Mouse (Mus musculus) embryonic facial prominence, embryonic 15.5 days (tissue): ENCODE measurements around the gene Tmem129. TPM values are rescaled to one million over a fixed set of nuclear protein-coding genes. Genes with fewer than 3 reads are reported as not detected.
A peak's percentile ranks its signal among the peaks of the same experiment; 100 is the strongest.

Experiments used
- ATAC-seq: fragments of 200-750 bp; cut with Nextera tagmentation; 2 replicates; pipeline ENCODE4 v1.8.0; 2017; ENCODE audit warnings: low read depth, moderate TSS enrichment; ENCODE audit not compliant: insufficient number of reproducible peaks, low FRiP score, low TSS enrichment
- H3K27ac ChIP-seq: fragments of 300-500 bp; sonication (generic); replicated peaks from 2 replicates; pipeline ENCODE4 v1.5.1; 2015; ENCODE audit warnings: mild to moderate bottlenecking, inconsistent platforms
- H3K27me3 ChIP-seq: fragments of 300-500 bp; sonication (generic); 2 replicates; pipeline ENCODE4 v1.6.1; 2015; ENCODE audit warnings: inconsistent platforms
- H3K36me3 ChIP-seq: fragments of 300-500 bp; sonication (generic); 2 replicates; pipeline ENCODE4 v1.6.1; 2015; ENCODE audit warnings: mild to moderate bottlenecking, inconsistent platforms
- H3K4me1 ChIP-seq: fragments of 300-500 bp; sonication (generic); 2 replicates; pipeline ENCODE4 v1.6.1; 2015; ENCODE audit warnings: inconsistent platforms
- H3K4me2 ChIP-seq: fragments of 300-500 bp; sonication (generic); replicated peaks from 2 replicates; pipeline ENCODE4 v1.6.1; 2015; ENCODE audit warnings: mild to moderate bottlenecking, inconsistent platforms
- H3K4me3 ChIP-seq: fragments of 300-500 bp; sonication (generic); replicated peaks from 2 replicates; pipeline ENCODE4 v1.5.1; 2015; ENCODE audit warnings: mild to moderate bottlenecking, inconsistent platforms
- H3K9ac ChIP-seq: fragments of 300-500 bp; sonication (generic); 2 replicates; pipeline ENCODE4 v1.6.1; 2015; ENCODE audit warnings: inconsistent platforms
- H3K9me3 ChIP-seq: fragments of 300-500 bp; sonication (generic); replicated peaks from 2 replicates; pipeline ENCODE4 v1.6.1; 2016; ENCODE audit warnings: inconsistent platforms
- WGBS: fragments of 180-500 bp; shearing (Covaris S2); methylation state at CpG from one replicate; pipeline ENCODE4 v1.1.7; 2015; 5-methylcytosine and 5-hydroxymethylcytosine counted together
- polyA plus RNA-seq: library from polyadenylated mRNA; unstranded; fragments of >200 nt; fragmentation: Nextera tagmentation; extraction: Ambion mirVana; gene quantifications from 2 replicates; pipeline ENCODE4 v1.2.1, GENCODE M21; 2015

Gene Tmem129
- polyA plus RNA-seq, 1 experiment from 2014 or later: 45.1 TPM

DNA sequence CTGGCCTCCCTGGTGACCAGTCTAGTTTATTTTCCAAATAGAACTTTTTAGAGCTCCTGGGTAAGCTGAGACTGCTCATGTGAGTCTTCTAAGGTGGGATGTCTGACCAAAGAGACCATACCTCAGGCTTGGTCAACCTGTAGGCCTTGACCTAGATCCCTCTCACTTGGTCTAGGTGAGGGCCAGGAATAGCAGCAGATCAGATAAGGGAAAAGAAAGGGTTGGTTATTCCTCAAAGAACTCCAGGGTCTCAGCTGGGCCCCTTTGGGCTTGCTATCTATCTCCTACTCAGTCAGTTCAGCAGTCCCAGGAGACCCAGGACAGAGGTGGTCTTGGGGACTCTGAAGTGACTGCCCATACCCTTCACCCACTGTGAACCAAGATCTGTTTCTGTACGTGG is 39.3 kb upstream of the Tmem129 start:
- H3K9me3 ChIP-seq: no peaks in the 10 kb centered on the region
- no peak overlapping the region for H3K4me3 ChIP-seq
- no peak overlapping the region for H3K9ac ChIP-seq
- H3K27ac ChIP-seq: peak overlapping the region; percentile 82
- WGBS: 81% methylated on average over 1 of the region's 1 CpGs
- H3K4me2 ChIP-seq: no peak overlapping the region
- peaks cover 76% of the 10 kb centered on the region for H3K4me1 ChIP-seq
- H3K27me3 ChIP-seq: 0 out of 2 replicates have a peak, but pooled peaks cover 3% of the 10 kb centered on the region
- ATAC-seq: no peak
- H3K36me3 ChIP-seq: no peaks in the 10 kb centered on the region

DNA sequence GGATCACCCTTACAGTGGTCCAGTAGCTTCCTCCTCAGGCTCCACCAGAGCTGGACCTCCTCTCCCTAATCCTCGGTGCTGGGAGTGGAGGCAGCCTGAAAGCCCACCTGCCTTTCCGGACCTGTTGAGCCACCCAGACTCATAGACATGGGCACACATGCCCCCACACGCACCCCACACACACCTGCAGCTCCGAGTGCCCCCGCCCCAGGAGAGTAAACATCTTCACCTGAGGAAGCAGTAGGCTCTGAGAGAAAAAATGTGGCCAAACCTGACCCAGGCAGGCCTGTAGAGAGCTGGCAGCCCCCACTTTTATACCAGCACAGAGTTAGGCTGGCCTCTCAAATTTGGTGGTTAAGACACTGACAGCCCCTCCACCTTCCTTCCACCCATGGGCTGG is 38.2 kb upstream of the Tmem129 start:
- 0 out of 2 replicates have a peak, but pooled peaks cover 3% of the 10 kb centered on the region for H3K27me3 ChIP-seq

DNA sequence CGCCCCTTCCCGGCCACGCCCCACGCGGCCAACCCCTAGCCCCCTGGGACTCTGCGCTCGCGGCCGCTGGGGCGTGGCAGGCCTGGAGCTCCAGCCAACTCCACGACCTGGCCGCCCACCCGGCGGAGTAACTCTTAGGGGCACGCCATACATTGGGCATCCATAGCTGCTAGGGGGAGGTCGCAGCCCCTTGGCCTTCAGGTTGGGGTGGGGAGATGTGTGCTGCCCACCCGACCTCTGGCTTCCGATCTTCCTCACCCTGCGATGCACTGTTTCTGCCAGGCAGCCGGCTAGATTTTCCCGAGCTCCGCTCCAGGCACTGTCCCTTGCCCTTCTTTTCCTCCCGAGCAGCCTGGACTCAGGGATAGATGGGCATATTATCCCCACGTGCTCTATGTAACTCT is 37.5 kb upstream of the Tmem129 start:
- H3K36me3 ChIP-seq: no peaks in the 10 kb centered on the region
- peak; percentile 13; the same call in 1 of the 2 replicates for ATAC-seq
- 0 out of 2 replicates have a peak, but pooled peaks cover 3% of the 10 kb centered on the region for H3K27me3 ChIP-seq
- peak overlapping the region; percentile 39 for H3K9ac ChIP-seq
- peak overlapping the region; percentile 50 for H3K4me3 ChIP-seq
- 4% methylated on average over 24 of the region's 24 CpGs for WGBS
- H3K4me2 ChIP-seq: peak overlapping the region; percentile 88
- H3K27ac ChIP-seq: peak overlapping the region; percentile 82
- H3K4me1 ChIP-seq: peaks cover 82% of the 10 kb centered on the region
- no peaks in the 10 kb centered on the region for H3K9me3 ChIP-seq

More for the DNA sequence above, 38.2 kb upstream of the Tmem129 start:
- Histone ChIP-seq H3K36me3 (no peaks in the 10 kb centered on the region), H3K27ac (peak overlapping the region; percentile 82), H3K4me2 (no peak overlapping the region), H3K9me3 (no peaks in the 10 kb centered on the region), H3K4me3 (no peak overlapping the region), H3K4me1 (peaks cover 85% of the 10 kb centered on the region), H3K9ac (no peak overlapping the region)
- WGBS: 50% methylated on average over 5 of the region's 5 CpGs
- no peak for ATAC-seq

DNA sequence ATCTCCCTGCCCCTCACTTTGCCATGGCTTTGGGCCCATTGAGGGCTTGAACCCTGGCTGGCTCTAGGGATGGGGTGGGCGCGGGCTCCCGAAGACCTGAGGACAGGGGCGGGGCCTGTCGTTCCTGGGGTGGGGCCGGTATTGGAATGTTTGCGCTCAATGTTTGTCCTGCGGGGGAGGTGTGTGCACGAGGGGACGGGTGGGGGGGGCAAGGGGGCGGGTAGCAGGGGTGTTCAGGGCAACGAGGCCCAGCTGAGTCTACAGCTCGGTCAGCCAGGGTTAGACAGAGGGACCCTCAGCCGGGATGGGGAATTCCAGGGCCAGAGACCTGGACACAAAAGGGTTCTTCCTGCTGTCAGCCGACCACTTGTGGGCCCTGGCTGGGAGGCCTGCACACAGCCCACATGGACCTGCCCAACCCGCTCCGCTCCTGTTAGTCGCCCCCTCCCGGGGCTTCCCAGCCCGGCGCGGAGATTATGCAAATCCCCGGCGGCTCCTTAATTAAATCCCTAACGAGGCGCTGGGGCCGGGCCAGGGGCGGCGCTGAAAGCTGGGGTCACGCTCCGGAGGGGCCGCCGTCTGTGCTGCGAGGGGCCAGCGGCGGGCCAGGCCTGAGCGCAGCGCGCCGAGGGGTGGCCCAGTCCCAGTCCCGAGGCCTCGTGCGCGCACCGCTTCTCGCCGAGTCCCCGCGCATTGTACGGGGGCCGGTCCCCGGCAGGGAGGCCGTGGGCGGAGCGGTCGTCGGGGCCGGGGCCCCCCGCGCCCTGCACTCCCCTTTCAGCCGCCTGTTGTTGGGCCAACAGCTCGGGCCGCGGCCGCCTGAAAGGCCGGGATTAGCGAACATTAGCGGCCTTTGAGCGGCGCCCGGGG is 36.9 kb upstream of the Tmem129 start:
- 2% methylated on average over 71 of the region's 71 CpGs for WGBS
- Histone ChIP-seq H3K4me3 (peak overlapping the region; percentile 50), H3K9ac (peak overlapping the region; percentile 39), H3K36me3 (no peaks in the 10 kb centered on the region), H3K27me3 (0 out of 2 replicates have a peak, but pooled peaks cover 3% of the 10 kb centered on the region), H3K27ac (peak overlapping the region; percentile 82), H3K4me1 (peaks cover 77% of the 10 kb centered on the region), H3K9me3 (no peaks in the 10 kb centered on the region), H3K4me2 (peak overlapping the region; percentile 88)
- peak; percentile 39 for ATAC-seq

DNA sequence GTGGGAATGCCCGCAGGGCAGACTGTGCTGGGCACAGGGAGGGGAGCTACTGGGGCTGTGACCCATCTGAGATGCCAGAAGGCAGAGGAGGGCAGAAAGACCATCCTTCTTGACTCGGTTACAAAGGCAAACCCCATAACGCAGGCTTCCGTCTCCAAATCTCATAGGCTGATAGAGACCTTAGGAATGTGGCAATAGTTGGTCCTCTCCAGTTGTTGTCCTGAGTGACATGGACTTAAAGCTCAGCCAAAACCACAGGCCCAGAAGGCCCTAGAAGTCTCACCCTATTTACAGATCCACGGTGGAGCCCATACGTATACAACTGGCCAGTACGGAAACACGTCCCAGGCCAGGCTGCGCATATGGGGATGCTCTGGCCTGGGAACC is 36.2 kb upstream of the Tmem129 start:
- no peaks in the 10 kb centered on the region for H3K36me3 ChIP-seq
- H3K4me2 ChIP-seq: peak overlapping the region; percentile 88
- H3K4me3 ChIP-seq: no peak overlapping the region
- WGBS: 61% methylated on average over 9 of the region's 9 CpGs
- no peaks in the 10 kb centered on the region for H3K9me3 ChIP-seq
- no peak overlapping the region for H3K9ac ChIP-seq
- H3K27me3 ChIP-seq: 0 out of 2 replicates have a peak, but pooled peaks cover 3% of the 10 kb centered on the region
- H3K4me1 ChIP-seq: peaks cover 77% of the 10 kb centered on the region
- peak overlapping the region; percentile 82 for H3K27ac ChIP-seq
- no peak for ATAC-seq

DNA sequence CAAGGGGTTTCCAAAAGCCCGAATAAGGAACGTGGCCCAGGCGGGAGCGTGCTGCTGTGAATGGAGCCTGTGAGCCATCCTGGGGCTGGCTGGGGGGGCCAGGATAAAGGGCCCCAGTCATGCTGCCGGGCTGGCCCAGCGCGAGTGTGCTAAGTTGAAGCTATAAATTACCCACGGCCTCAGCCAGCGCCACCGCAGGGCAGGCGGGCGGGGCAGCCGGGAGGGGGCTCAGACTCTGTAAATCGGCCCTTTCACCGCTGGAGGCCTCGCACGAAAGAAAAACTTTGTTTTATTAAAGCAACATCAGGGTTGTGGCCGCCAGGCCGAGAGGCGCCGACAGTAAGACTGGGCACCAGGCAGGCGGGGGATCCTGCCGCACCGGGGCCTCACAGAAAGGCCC is 34.2 kb upstream of the Tmem129 start:
- Histone ChIP-seq H3K27me3 (0 out of 2 replicates have a peak, but pooled peaks cover 3% of the 10 kb centered on the region), H3K9me3 (no peaks in the 10 kb centered on the region), H3K9ac (no peak overlapping the region), H3K4me3 (no peak overlapping the region), H3K4me1 (peaks cover 75% of the 10 kb centered on the region), H3K36me3 (no peaks in the 10 kb centered on the region), H3K4me2 (peak overlapping the region; percentile 36), H3K27ac (peak overlapping the region; percentile 86)
- 4% methylated on average over 24 of the region's 24 CpGs for WGBS
- peak; percentile 75 for ATAC-seq

DNA sequence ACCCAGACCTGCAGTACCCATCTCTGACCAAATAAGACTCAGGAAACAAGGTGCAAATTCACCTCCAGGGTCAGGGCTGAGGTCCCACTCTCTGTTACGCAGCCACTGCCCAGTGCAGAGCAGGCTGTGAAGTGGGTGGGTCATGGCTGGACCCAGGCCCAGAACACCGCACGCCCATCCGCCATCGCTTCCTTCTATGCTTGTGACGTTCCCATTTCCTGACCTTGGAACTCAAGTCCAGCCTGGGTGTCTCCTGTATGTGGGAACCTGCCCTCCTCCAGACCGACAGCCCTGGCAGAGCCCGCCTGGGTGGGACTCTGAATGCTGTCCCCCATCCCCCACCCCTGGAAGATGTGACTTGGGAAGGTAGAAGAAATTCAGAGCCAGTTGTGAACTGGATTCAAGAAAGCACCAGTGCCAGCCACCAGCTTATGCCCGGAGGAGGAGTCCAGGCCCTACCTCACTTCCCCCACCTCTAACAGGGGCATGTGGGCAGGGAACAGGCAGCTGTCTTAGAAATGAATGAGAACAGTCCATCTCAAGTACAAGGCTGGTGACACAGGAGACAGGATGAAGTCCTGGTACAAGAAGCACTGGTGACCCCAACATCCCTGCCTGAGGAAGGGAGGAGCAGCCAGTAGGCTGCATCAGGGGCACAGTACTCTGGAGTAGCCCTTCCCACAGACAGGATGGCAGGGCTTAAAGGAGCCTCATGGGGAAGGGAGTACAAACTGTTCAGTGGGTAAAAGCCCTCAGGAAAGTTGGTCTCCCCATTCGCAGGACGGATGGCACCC is 31.8 kb upstream of the Tmem129 start:
- Histone ChIP-seq H3K9me3 (no peaks in the 10 kb centered on the region), H3K9ac (no peak overlapping the region), H3K27ac (no peak overlapping the region), H3K4me3 (no peak overlapping the region), H3K4me2 (no peak overlapping the region), H3K4me1 (peaks cover 52% of the 10 kb centered on the region), H3K36me3 (no peaks in the 10 kb centered on the region), H3K27me3 (no peaks in the 10 kb centered on the region)
- WGBS: 76% methylated on average over 11 of the region's 11 CpGs
- ATAC-seq: no peak

DNA sequence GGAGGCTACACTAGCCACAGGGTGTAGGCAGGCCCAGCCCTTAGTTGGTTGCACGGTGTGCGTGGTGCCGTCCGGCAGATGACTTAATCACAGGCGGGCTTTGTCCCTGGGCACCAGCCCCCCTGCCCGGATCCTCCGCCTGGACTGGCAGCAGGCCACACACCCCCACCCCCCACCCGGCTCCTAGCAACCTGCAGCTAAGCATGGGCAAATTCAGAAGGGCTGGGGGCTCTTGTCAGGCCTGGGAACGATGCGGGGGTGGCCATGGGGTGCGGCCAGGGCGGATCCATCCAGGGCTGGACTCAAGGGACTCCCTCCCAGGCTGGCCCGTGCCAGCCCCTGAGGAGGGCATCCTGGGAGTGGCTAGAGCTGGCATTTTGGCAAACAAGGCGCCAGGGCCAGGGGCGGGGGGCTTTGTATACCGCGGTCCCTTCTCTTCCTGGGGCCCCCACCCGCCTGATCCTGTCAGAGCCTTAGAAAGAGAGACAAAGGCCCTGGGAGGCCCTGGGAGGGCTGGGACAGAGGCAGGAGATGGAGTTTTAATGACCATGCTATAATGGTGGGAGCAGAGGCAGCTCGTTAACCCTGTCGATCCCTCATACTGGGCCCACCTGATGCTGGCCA is 31.1 kb upstream of the Tmem129 start:
- Histone ChIP-seq H3K36me3 (no peaks in the 10 kb centered on the region), H3K27ac (0 out of 2 replicates have a peak overlapping the region, but pooled peaks have one; percentile 34), H3K4me2 (no peak overlapping the region), H3K4me1 (peaks cover 52% of the 10 kb centered on the region), H3K4me3 (no peak overlapping the region), H3K27me3 (no peaks in the 10 kb centered on the region), H3K9me3 (no peaks in the 10 kb centered on the region), H3K9ac (no peak overlapping the region)
- ATAC-seq: 0 out of 2 replicates have a peak, but pooled peaks have one; percentile 17
- WGBS: 45% methylated on average over 20 of the region's 20 CpGs

DNA sequence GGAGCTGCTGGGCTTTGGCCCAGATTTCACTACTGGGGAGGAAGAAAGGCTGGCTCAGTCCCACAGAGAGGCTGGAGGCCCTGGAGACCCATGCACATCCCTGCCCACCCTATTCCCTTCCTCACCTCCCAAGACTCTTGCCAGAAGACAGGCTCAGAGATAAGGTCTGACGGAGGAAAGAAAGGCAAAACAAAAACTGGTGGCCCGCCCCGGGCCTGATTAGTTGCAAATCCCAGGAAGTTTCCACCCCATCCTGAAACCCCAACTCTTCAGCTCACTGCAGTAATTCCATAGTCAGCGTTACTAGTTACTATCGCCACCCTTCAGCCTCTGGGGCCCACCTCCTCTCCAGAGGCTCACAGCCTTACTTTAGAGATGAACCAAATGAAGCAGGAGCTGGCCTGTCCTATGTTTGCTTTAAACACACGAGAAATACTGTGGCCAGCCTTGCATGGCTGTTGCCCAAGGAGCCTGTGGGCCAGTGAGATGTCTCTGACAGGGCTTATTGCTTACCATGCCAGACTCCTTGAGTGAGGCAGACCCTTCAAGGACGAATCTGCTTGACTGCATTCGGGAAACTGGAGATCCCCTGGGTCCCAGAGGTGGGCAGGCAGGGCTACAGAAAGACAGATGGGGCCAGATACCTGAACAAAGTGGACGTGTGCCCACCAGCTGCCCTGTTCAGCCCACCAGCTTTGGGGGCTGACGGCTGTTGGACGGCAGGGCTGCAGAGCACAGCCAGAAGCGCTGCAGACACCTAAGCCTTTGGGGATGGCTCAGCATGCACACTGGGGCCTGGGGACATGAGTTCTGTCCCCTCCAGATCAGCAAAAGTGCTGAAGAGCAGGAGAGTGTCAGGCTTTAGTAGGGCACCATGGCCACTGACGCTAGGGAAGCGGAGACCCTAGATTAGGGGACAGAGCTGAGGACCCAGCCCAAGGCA is 30.3 kb upstream of the Tmem129 start:
- no peak for ATAC-seq
- no peak overlapping the region for H3K4me2 ChIP-seq
- 60% methylated on average over 14 of the region's 14 CpGs for WGBS

DNA sequence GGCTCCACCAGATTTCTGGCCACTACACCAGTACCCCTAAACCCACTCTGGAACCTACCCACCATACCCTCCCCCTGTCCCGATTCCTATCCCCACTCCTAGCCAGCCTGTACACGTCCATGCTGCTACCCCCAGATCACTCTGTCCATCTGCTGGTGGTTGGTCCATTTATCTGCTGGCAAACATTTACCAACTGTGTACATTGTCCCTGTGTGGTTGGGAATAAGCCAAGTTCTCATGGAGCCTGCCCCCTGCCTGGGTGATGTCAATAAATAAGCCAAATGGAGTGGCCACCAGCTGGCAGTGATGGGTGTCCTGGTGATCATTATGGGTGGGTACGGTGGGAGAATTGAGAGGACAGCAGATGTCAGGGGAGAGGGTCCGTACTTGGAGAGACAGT is 28.9 kb upstream of the Tmem129 start:
- WGBS: 82% methylated on average over 4 of the region's 4 CpGs
- H3K4me1 ChIP-seq: peaks cover 40% of the 10 kb centered on the region
- H3K27ac ChIP-seq: no peak overlapping the region

More for the DNA sequence above, 30.3 kb upstream of the Tmem129 start:
- Histone ChIP-seq H3K9me3 (no peaks in the 10 kb centered on the region), H3K27me3 (no peaks in the 10 kb centered on the region), H3K27ac (0 out of 2 replicates have a peak overlapping the region, but pooled peaks have one; percentile 34), H3K4me1 (peaks cover 53% of the 10 kb centered on the region), H3K36me3 (no peaks in the 10 kb centered on the region), H3K9ac (no peak overlapping the region), H3K4me3 (no peak overlapping the region)

More for the DNA sequence above, 28.9 kb upstream of the Tmem129 start:
- Histone ChIP-seq H3K9me3 (no peaks in the 10 kb centered on the region), H3K9ac (no peak overlapping the region), H3K36me3 (no peaks in the 10 kb centered on the region), H3K4me3 (no peak overlapping the region), H3K4me2 (no peak overlapping the region), H3K27me3 (no peaks in the 10 kb centered on the region)
- no peak for ATAC-seq
